Mouse (Mus musculus) frontal cortex, adult 2 months (tissue): Measurements from ENCODE around the gene Thegl. TPM values are rescaled to one million over a fixed set of nuclear protein-coding genes. Genes with fewer than 3 reads are reported as not detected.
"Not testable (repeated sequence)": the region's sequence is repeated elsewhere in the genome, so short reads cannot be mapped to it uniquely, and the experiment has no call there.

Source experiments
- DNase-seq, 2 experiments: peaks; one replicate each; pipeline ENCODE4 v3.0.0; 2022; ENCODE audit warnings: low spot score in 1 of 2; ENCODE audit errors: extremely low spot score in 1 of 2
- polyA plus RNA-seq: library from polyadenylated mRNA; depleted of rRNA; stranded (reverse); fragments of >200 nt; gene quantifications from 2 replicates; pipeline ENCODE4 v1.2.3, GENCODE M21; 2012; rRNA removed

Thegl gene
- polyA plus RNA-seq, 1 experiment, result 0.26 TPM

- no peak for DNase-seq
Observed at GRCm38 (mm10) chr5:77091923-77092322, 76.1 kb downstream of the Thegl start.

GRCm38 (mm10) chr5:77092531-77092930 lies 76.7 kb downstream of the Thegl start:
- no peak for DNase-seq

DNA sequence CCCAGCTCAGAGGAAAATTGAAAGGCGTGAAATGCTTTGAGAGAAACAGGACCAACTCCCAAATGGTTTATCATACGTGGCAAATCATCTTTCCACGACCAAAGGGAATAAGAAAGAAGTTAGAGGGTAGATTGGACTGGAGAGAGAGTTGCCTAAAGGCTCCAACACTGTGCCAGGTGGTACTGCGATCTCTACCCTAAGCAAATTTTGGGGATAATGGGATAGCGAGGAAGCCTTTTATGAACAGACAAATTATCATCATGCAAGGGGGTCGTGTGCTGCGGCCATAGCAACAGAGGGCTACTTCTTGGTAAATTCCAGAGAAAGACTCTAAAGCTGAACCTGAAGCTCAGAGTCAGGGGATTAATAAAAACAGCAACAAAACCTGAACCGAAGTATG lies 78.1 kb downstream of the Thegl start:
- no peak for DNase-seq

DNA sequence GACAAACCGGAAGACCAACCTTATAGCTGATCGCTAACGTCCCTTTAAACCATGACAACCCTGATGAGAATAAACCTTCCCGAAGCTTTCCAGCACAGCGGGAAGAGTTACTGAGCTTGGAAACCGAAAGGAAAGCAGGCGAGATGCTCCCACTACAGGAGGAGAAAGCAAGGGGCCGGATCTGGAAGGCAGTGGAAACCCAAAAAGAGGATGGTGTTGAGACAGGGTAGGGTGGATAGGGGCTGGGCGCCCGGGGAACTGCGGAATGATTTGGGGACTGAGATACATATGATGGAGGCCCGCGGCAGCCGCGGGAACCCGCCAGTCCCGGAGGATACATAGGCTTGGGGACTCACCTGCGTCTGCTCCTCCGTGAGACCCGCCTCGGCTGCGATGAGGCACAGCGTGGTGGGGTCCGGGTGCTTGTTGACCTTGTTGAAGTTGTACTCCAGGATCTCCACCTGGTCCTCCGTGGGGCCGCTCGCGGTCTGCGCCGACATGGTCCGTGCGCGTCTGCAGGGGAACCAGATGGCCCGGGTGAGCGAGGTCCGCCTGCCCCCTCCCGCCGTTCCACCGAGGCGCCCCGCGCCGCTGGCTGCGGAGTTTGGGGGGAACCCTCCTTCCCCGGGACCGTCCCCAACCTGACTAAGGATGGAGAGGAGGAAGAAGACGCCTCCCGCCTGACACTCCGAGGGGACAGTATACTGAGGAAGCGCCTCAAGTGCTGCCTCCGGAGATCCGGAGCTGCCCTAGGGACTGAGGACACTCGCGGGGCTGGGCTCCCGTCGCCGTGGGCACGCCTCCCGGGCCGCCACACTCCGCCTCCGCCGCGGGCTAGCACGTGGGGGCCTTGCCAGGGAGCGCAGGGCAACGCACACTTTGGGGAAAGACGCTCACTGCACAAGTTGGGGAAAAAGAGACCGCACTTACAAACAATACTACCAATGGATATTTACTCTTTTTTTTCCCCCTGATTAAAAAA lies 79.0 kb downstream of the Thegl start:
- peak in 1 of 2 experiments; percentile 51 for DNase-seq

GRCm38 (mm10) chr5:77096194-77096593 lies 80.4 kb downstream of the Thegl start:
- not testable (repeated sequence) for DNase-seq

- no peak for DNase-seq
Observed at GRCm38 (mm10) chr5:77097686-77098085, 81.9 kb downstream of the Thegl start.

DNA sequence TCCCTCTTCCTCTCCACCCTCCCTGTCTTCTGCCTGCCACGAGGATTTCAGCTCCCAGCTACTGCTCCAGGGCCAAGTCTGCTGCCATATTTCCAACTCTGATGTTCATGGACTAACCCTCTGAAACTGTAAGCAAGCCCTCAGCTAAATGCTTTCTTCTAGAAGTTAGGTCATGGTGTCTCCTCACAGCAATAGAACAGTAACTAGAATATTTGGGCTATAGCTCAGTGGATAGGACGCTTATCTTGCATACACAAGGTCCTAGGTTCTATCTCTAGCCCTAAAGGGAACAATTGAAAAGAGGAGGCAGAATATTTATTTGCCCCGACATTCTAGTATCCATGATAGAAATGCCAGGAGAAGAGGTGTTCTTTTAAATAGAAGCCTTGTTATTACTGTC lies 83.1 kb downstream of the Thegl start:
- no peak for DNase-seq

DNA sequence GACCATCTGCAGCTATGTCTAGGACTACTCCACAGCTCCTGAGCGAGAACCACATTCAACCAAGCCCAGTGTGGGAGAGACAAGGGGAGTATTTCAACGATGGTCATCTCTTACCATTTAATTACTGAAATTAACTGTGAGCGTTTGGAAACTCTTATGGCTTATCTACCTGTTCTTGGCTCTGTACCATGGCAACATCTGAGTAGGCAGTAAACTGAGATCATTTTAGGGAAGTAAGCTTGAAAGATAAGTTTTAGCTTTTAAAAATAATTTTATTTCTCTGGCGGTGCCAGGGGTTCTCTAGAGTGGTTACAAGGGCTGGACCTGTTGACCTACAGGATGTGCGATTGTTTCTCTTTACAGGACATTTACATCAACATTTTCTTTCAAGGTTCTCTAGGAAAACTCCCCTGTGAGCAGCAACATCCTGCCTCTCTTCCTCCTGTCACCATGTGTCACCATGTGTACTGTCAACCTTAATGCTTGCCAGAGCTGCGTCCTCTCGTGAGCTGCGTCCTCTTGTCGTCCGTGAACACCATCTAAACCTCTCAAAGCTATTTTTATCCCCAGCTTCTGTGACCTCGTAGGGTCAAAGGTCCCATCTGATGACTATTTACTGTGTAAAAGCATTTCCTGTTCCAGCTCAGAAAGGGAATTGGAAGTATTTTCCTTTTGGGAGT lies 83.6 kb downstream of the Thegl start:
- no peak for DNase-seq

DNA sequence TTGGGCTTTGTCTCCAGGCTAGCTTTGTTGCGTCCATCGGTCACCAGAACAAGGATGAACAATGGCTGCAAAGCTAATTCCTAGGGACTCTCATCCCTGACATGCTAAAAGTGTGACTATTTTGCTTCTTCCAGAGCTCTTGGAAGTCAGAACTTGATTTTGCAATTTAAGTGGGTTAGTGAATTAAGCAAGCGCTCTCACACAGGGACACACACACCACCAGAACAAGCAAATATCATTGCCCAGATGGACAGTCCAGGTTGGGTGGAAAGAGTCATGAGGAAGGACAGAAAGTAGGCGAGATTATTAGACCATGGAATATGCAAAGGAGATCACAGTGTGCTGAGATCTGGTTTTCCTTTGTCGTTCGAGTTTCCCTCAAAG lies 84.2 kb downstream of the Thegl start:
- no peak for DNase-seq

- DNase-seq, result no peak
Observed at GRCm38 (mm10) chr5:77100691-77101090, 84.9 kb downstream of the Thegl start.

- DNase-seq, result no peak
Observed at GRCm38 (mm10) chr5:77102522-77103365, 86.9 kb downstream of the Thegl start.

GRCm38 (mm10) chr5:77107146-77107822 lies 91.5 kb downstream of the Thegl start:
- no peak for DNase-seq

GRCm38 (mm10) chr5:77108806-77109205 lies 93.0 kb downstream of the Thegl start:
- DNase-seq, result no peak

DNA sequence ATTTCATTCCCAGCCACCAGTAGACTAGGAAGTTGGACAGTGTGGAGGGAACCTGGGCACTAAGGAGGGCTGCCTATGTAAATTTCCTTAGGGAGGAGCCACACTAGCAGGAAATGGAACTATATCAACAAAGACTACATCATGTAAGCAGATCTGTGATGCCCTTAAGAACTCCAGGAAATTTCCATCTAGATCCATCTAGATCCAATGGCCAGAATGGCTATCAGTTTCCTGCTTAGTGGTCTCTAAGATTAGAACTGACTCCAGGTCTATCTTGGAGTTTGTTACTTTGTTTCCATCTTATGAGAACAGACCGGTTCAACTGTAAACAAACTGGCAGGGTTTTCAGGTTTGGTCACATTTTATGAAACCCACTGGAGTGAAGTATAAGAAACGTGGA lies 94.0 kb downstream of the Thegl start:
- no peak for DNase-seq

Other genes starting within 250 kb of the Thegl start
- gene Aasdh, start 110.5 kb upstream of the Thegl start, polyA plus RNA-seq, result 25.1 and 28.7 TPM in 2 replicates
- 70.0 and 84.1 TPM in 2 replicates for gene Paics, start 64.7 kb upstream of the Thegl start, polyA plus RNA-seq
- gene Ppat, start 64.4 kb upstream of the Thegl start, polyA plus RNA-seq, result 9.2 and 10.0 TPM in 2 replicates
- 64.9 and 66.3 TPM in 2 replicates for gene Srp72, start 41.3 kb upstream of the Thegl start, polyA plus RNA-seq
- gene Arl9, start 12.0 kb upstream of the Thegl start, polyA plus RNA-seq, result not detected in 2 replicates
- 75.1 and 105 TPM in 2 replicates for gene Hopx, start 99.1 kb downstream of the Thegl start, polyA plus RNA-seq
- 0.22 TPM in 1 of 2 replicates, not detected in the other for gene Spink2, start 195.4 kb downstream of the Thegl start, polyA plus RNA-seq
- gene Rest, start 249.5 kb downstream of the Thegl start, polyA plus RNA-seq, result 3.4 and 3.5 TPM in 2 replicates